Mouse (Mus musculus) macrophage (primary cell): ENCODE measurements around the gene Olfr569. TPM values are rescaled to one million over a fixed set of nuclear protein-coding genes. Genes with fewer than 3 reads are reported as not detected.

ENCODE experiments used
- H3K27ac ChIP-seq: fragments of 350-480 bp; formaldehyde crosslinking; 2 replicates; pipeline ENCODE4 v1.9.0; 2021
- H3K36me3 ChIP-seq: fragments of 350-480 bp; formaldehyde crosslinking; 2 replicates; pipeline ENCODE4 v1.9.0; 2021; ENCODE audit errors: inconsistent target
- H3K4me3 ChIP-seq: fragments of 350-480 bp; formaldehyde crosslinking; 2 replicates; pipeline ENCODE4 v1.9.0; 2021; ENCODE audit errors: inconsistent target
- H3K79me2 ChIP-seq: fragments of 350-480 bp; formaldehyde crosslinking; 2 replicates; pipeline ENCODE4 v1.9.0; 2021; ENCODE audit errors: inconsistent target
- WGBS: methylation state at CpG from one replicate; pipeline ENCODE4 v1.1.7; 2026; ENCODE audit warnings: inconsistent platforms; ENCODE audit not compliant: missing documents; 5-methylcytosine and 5-hydroxymethylcytosine counted together
- polyA plus RNA-seq: library from polyadenylated mRNA; stranded (reverse); fragments of 250-400 nt; gene quantifications from 3 replicates; pipeline ENCODE4 v1.2.4, GENCODE M21; 2018; ENCODE audit warnings: inconsistent platforms
- total RNA-seq, 78 experiments: library from RNA; depleted of rRNA; stranded (reverse); fragments of 250-400 nt; gene quantifications; 1 replicate in 9 of 78; 2 replicates in 24 of 78; 3 replicates in 43 of 78; 4 replicates in 2 of 78; pipeline ENCODE4 v1.2.4; 2018; ENCODE audit warnings: inconsistent platforms in 56 of 78

Olfr569 gene
- not detected for total RNA-seq (2018; cell fraction: chromatin; rRNA removed)
- total RNA-seq (2018; cell fraction: cytosol; rRNA removed): not detected
- not detected for total RNA-seq (2018; cell fraction: nucleus; rRNA removed)
- polyA plus RNA-seq: not detected in 3 replicates

GRCm38 (mm10) chr7:102890782-102891181, at the start of gene Olfr569:
Gene Olfr569 (minus strand): TSS chr7:102890882.
- Histone ChIP-seq H3K36me3 (no peaks in the 10 kb centered on the region), H3K27ac (no peak within 1 kb of the TSS), H3K79me2 (no peaks in the 10 kb centered on the region), H3K4me3 (no peak within 1 kb of the TSS)
- 85% methylated on average over 3 of the region's 3 CpGs for WGBS

GRCm38 (mm10) chr7:102927105-102927504, 36.4 kb upstream of the Olfr569 start:
- Histone ChIP-seq H3K27ac (no peak overlapping the region), H3K79me2 (no peaks in the 10 kb centered on the region), H3K36me3 (no peaks in the 10 kb centered on the region), H3K4me3 (no peak overlapping the region)
- WGBS: 20% methylated on average over 3 of the region's 3 CpGs

- Histone ChIP-seq H3K79me2 (no peaks in the 10 kb centered on the region), H3K36me3 (no peaks in the 10 kb centered on the region), H3K4me3 (no peak within 1 kb of the TSS), H3K27ac (no peak within 1 kb of the TSS)
- WGBS: 89% methylated on average over 1 of the region's 1 CpGs
Observed at GRCm38 (mm10) chr7:102924109-102924508, 33.4 kb upstream of the Olfr569 start, which contains the start of gene Olfr572. Gene Olfr572 (plus strand): TSS chr7:102924409.

GRCm38 (mm10) chr7:102919632-102920031, 28.9 kb upstream of the Olfr569 start:
- Histone ChIP-seq H3K79me2 (no peaks in the 10 kb centered on the region), H3K36me3 (no peaks in the 10 kb centered on the region), H3K4me3 (no peak overlapping the region), H3K27ac (no peak overlapping the region)
- WGBS: 0% methylated on average over 1 of the region's 1 CpGs

- Histone ChIP-seq H3K27ac (no peak within 1 kb of the TSS), H3K79me2 (no peaks in the 10 kb centered on the region), H3K36me3 (no peaks in the 10 kb centered on the region), H3K4me3 (no peak within 1 kb of the TSS)
- WGBS: 85% methylated on average over 4 of the region's 4 CpGs
Observed at GRCm38 (mm10) chr7:102917032-102917875, 26.6 kb upstream of the Olfr569 start, which contains the start of gene Olfr571. Gene Olfr571 (minus strand): TSS chr7:102917536.

GRCm38 (mm10) chr7:102916405-102916804, 25.7 kb upstream of the Olfr569 start:
- Histone ChIP-seq H3K79me2 (no peaks in the 10 kb centered on the region), H3K27ac (no peak overlapping the region), H3K4me3 (no peak overlapping the region), H3K36me3 (no peaks in the 10 kb centered on the region)
- 86% methylated on average over 5 of the region's 5 CpGs for WGBS

GRCm38 (mm10) chr7:102915261-102915660, 24.6 kb upstream of the Olfr569 start:
- H3K27ac ChIP-seq: no peak overlapping the region
- H3K36me3 ChIP-seq: no peaks in the 10 kb centered on the region
- 36% methylated on average over 1 of the region's 1 CpGs for WGBS
- H3K4me3 ChIP-seq: no peak overlapping the region
- H3K79me2 ChIP-seq: no peaks in the 10 kb centered on the region

- Histone ChIP-seq H3K27ac (no peak within 1 kb of the TSS), H3K36me3 (no peaks in the 10 kb centered on the region), H3K4me3 (no peak within 1 kb of the TSS), H3K79me2 (no peaks in the 10 kb centered on the region)
Observed at GRCm38 (mm10) chr7:102876822-102877221, 13.9 kb downstream of the Olfr569 start, which contains the start of gene Olfr568. Gene Olfr568 (plus strand): TSS chr7:102877122.

GRCm38 (mm10) chr7:102858665-102859064, 32.0 kb downstream of the Olfr569 start, which contains the start of gene Olfr566:
Gene Olfr566 (minus strand): TSS chr7:102858765.
- WGBS: 93% methylated on average over 1 of the region's 1 CpGs
- Histone ChIP-seq H3K79me2 (no peaks in the 10 kb centered on the region), H3K4me3 (no peak within 1 kb of the TSS), H3K27ac (no peak within 1 kb of the TSS), H3K36me3 (no peaks in the 10 kb centered on the region)

- no peak overlapping the region for H3K27ac ChIP-seq
- no peaks in the 10 kb centered on the region for H3K36me3 ChIP-seq
- no peak overlapping the region for H3K4me3 ChIP-seq
- H3K79me2 ChIP-seq: no peaks in the 10 kb centered on the region
Observed at GRCm38 (mm10) chr7:102855807-102856206, 34.9 kb downstream of the Olfr569 start.

Other genes starting within 250 kb of the Olfr569 start
- not detected in 3 replicates for gene Olfr555, start 232.1 kb downstream of the Olfr569 start, polyA plus RNA-seq
- gene Olfr556, start 226.0 kb downstream of the Olfr569 start, polyA plus RNA-seq: not detected in 3 replicates
- gene Trim68, start 203.6 kb downstream of the Olfr569 start, polyA plus RNA-seq: 2.3 to 3.3 TPM (median 2.8 TPM) in 3 replicates
- not detected in 3 replicates for gene Olfr557, start 195.0 kb downstream of the Olfr569 start, polyA plus RNA-seq
- gene Olfr558, start 188.7 kb downstream of the Olfr569 start, polyA plus RNA-seq: not detected in 3 replicates
- not detected in 3 replicates for gene Olfr33, start 171.8 kb downstream of the Olfr569 start, polyA plus RNA-seq
- gene Olfr559, start 163.4 kb downstream of the Olfr569 start, polyA plus RNA-seq: not detected in 3 replicates
- not detected in 3 replicates for gene Olfr560, start 131.5 kb downstream of the Olfr569 start, polyA plus RNA-seq
- not detected in 3 replicates for gene Olfr78, start 131.4 kb downstream of the Olfr569 start, polyA plus RNA-seq
- gene Olfr561, start 119.7 kb downstream of the Olfr569 start, polyA plus RNA-seq: not detected in 3 replicates
- gene Olfr564, start 87.4 kb downstream of the Olfr569 start, polyA plus RNA-seq: not detected in 3 replicates
- gene Olfr566, start 32.1 kb downstream of the Olfr569 start, polyA plus RNA-seq: not detected in 3 replicates
- gene Olfr568, start 13.8 kb downstream of the Olfr569 start, polyA plus RNA-seq: not detected in 3 replicates
- gene Olfr570, start 3.7 kb upstream of the Olfr569 start, polyA plus RNA-seq: not detected in 3 replicates
- not detected in 3 replicates for gene Olfr571, start 26.7 kb upstream of the Olfr569 start, polyA plus RNA-seq
- gene Olfr572, start 33.5 kb upstream of the Olfr569 start, polyA plus RNA-seq: not detected in 3 replicates
- not detected in 3 replicates for gene Olfr573-ps1, start 51.7 kb upstream of the Olfr569 start, polyA plus RNA-seq
- not detected in 3 replicates for gene Olfr574, start 57.6 kb upstream of the Olfr569 start, polyA plus RNA-seq
- gene Olfr575, start 67.9 kb upstream of the Olfr569 start, polyA plus RNA-seq: not detected in 3 replicates
- not detected in 3 replicates for gene Olfr576, start 71.8 kb upstream of the Olfr569 start, polyA plus RNA-seq
- not detected in 3 replicates for gene Olfr577, start 85.1 kb upstream of the Olfr569 start, polyA plus RNA-seq
- gene Olfr578, start 98.4 kb upstream of the Olfr569 start, polyA plus RNA-seq: not detected in 3 replicates
- gene Olfr582, start 147.1 kb upstream of the Olfr569 start, polyA plus RNA-seq: not detected in 3 replicates
- not detected in 3 replicates for gene Olfr583, start 160.4 kb upstream of the Olfr569 start, polyA plus RNA-seq
- not detected in 3 replicates for gene Olfr584, start 191.0 kb upstream of the Olfr569 start, polyA plus RNA-seq
- not detected in 3 replicates for gene Olfr585, start 206.8 kb upstream of the Olfr569 start, polyA plus RNA-seq
- not detected in 3 replicates for gene Olfr586, start 234.8 kb upstream of the Olfr569 start, polyA plus RNA-seq
- gene Olfr588-ps1, start 250.0 kb upstream of the Olfr569 start, polyA plus RNA-seq: not detected in 3 replicates